Mouse (Mus musculus) small intestine, adult 2 months (tissue): ENCODE data around the gene Rfx4.

ENCODE experiments used
- CTCF ChIP-seq: fragments of 200-500 bp; IDR thresholded peaks from 2 replicates; pipeline ENCODE4 v1.5.1; 2012; ENCODE audit warnings: low read depth, mild to moderate bottlenecking, control low read depth, inconsistent platforms, low read length, moderate library complexity, mixed read lengths; ENCODE audit not compliant: insufficient replicate concordance, insufficient read length; ENCODE audit errors: extremely low read depth
- POLR2A ChIP-seq: fragments of 200-500 bp; IDR thresholded peaks from 2 replicates; pipeline ENCODE4 v1.6.1; 2012; ENCODE audit warnings: low read depth, mild to moderate bottlenecking, control low read depth, inconsistent platforms, low read length, moderate library complexity

DNA sequence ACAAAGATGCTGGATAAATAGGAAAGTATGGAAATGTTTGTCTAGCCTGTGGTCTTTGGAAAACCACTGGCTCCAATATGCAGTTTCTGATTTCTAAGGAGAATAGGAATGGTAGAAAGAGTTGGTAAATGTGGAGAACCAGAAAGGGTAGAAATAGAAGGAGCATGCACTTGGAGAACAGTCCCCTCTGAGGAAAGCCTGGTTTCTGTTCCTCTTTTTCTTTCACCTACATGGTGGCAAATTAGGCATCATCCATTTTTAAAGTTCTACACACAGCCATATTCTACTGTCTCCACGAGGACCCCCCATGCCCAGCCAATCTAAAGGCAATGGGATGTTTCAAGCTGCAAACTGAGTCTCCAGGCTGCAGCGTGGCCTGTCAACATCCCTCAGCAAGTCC is 81.5 kb downstream of the Rfx4 start:
- TF ChIP-seq POLR2A (no peak), CTCF (no peak)
